Mouse (Mus musculus) retina, embryonic 14.5 days (tissue): ENCODE data around the gene Sbk1.

Source experiments
- DNase-seq: peaks from one replicate; pipeline ENCODE4 v3.0.0-alpha.2; 2015; ENCODE audit warnings: low spot score

Sbk1 gene

DNA sequence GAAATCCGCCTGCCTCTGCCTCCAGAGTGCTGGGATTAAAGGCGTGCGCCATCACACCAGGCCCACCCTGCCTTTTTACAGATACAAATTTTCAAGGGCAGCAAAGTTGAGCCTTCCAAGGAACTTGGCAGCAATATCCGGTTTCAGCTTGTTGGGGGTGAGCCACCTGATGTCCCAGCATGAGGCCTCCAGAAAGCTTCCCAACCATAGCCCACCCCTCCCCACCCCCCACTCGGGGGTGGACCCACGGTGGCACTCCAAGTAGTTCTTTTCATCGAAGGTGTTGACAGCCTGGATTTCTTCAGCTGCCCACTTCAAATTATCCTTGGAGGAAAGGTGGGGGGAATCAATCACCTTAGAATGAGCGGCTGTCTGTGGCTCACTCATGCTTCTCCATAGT is 66.5 kb downstream of the Sbk1 start:
- DNase-seq: no peak

DNA sequence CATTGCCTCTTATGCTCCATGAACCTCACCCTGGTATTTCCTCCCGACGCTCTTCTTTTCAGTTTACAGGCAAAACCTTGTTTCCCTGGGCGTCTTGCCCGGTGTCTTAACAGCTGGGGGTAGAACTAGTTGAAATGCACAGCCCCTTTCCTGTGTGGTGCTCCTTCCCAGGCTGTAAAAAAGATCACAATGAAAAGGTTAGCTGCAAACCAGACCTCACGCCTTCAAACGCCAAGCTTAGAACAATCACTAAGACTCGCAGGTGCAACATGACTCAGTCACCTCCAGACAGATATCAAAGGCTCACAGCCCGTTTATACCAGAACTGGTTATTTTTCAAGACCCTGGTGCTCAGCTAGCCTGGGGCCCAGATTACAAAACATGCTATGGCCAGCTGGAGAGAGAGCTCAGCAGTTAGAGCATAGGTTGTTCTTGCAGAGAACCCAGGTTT is 67.1 kb downstream of the Sbk1 start:
- no peak for DNase-seq

DNA sequence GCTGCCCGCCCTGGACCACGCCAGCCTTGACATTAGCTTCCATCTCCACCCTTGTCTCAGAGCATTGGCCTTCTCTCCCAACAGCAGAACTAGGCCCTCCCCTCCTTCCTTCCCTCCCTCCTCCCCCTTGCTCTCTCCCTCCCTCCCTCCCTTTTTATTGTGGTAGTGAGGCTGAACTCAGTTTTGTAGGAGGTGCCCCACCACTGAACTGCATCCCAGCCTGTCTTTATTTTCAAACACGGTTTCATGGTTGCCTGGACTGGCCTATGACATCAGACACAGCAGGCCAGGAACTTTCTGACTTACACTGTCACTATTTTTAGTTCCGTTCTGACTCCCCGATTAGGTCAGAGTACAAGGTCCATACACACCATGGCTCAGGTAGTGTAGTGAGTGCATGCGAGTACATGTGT is 67.8 kb downstream of the Sbk1 start:
- DNase-seq: no peak

DNA sequence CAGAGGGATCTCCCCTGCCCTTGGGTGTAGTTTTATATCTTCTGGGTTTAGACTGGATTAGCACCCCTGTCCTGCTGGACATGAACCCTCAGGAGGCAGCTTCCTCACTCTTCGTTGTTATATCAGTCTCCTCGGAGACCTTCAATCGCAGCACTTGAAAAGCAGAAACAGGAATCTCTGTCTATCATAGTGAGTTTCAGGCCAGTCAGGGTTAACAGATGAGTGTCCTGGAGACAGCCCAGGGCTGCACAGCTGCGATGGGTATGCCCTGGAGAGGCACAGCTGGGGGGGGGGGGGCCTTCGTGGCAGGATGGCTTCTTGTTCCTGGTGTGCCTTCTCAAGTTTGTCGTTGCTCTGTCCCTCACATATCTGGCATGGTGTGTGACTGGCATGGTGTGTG is 68.5 kb downstream of the Sbk1 start:
- no peak for DNase-seq
